Mouse (Mus musculus): ENCODE results near the gene Ephb3.

GRCm38 (mm10) chr16:21210667-21211338 lies 6.2 kb downstream of the Ephb3 start:
- TF ChIP-seq CTCF (IDR thresholded peaks at IDR 0.05) (peak; percentile 51), EP300 (IDR thresholded peaks at IDR 0.05) (no peak)
